ENCODE assay signal across 27 mouse cellular contexts in genomic region chr6:50239902-50240301, GRCm38 (mm10).
"Had no signal": no experiment of that assay in that cellular context is flagged by ENCODE, and none has a peak within 500 bp of the region (broad histone marks: within the 10 kb centered on the region; RNA-seq: fewer than 3 reads in every experiment).

No protein-coding gene starts in this region.

- H3K27me3 ChIP-seq: heart, embryonic 13.5 days; heart, embryonic 15.5 days; hindbrain, embryonic 12.5 days; intestine, embryonic 15.5 days; limb, embryonic 13.5 days; limb, embryonic 15.5 days; liver, embryonic 12.5 days had no signal

- DNase-seq: gastrocnemius, postnatal 14 days; gastrocnemius, postnatal 36 days; heart, adult 11 months; heart, adult 2 months; heart, postnatal 14 days; heart, postnatal 36 days; kidney, adult 18-20 months; kidney, adult 8-10 months; kidney, postnatal 10 days; kidney, postnatal 25 days; kidney, postnatal 4 days; layer of hippocampus, adult 9-11 months; layer of hippocampus, postnatal 36 days; left cerebral cortex, postnatal 4 days had no signal

- H3K36me3 ChIP-seq: heart, embryonic 13.5 days; heart, embryonic 15.5 days; hindbrain, embryonic 10.5 days; hindbrain, embryonic 12.5 days; intestine, embryonic 15.5 days; limb, embryonic 13.5 days; limb, embryonic 15.5 days; liver, embryonic 12.5 days had no signal

- H3K4me1 ChIP-seq: heart, embryonic 13.5 days; hindbrain, embryonic 10.5 days; hindbrain, embryonic 12.5 days; intestine, embryonic 15.5 days; limb, embryonic 13.5 days; limb, embryonic 15.5 days had no signal

- H3K4me2 ChIP-seq: heart, embryonic 11.5 days; heart, embryonic 13.5 days; heart, embryonic 15.5 days; hindbrain, embryonic 12.5 days; hindbrain, embryonic 14.5 days; intestine, embryonic 15.5 days; limb, embryonic 13.5 days; limb, embryonic 15.5 days; liver, embryonic 12.5 days had no signal

- H3K9me3 ChIP-seq: heart, embryonic 13.5 days; heart, embryonic 15.5 days; hindbrain, embryonic 10.5 days; hindbrain, embryonic 12.5 days; intestine, embryonic 15.5 days; limb, embryonic 13.5 days; limb, embryonic 15.5 days; liver, embryonic 12.5 days had no signal

- H3K4me3 ChIP-seq: heart, adult 2 months; heart, embryonic 13.5 days; heart, embryonic 15.5 days; hindbrain, embryonic 10.5 days; hindbrain, embryonic 12.5 days; intestine, embryonic 15.5 days; limb, embryonic 13.5 days; limb, embryonic 15.5 days; liver, embryonic 12.5 days had no signal

- H3K27ac ChIP-seq: heart, adult 2 months; heart, embryonic 13.5 days; heart, embryonic 15.5 days; hindbrain, embryonic 10.5 days; hindbrain, embryonic 12.5 days; hindbrain, embryonic 14.5 days; intestine, embryonic 15.5 days; limb, embryonic 13.5 days; limb, embryonic 15.5 days; liver, embryonic 12.5 days had no signal

- ATAC-seq: hindbrain, embryonic 16.5 days; inflammation-experienced regulatory T-cells, adult 6 months; intestine, embryonic 15.5 days; intestine, postnatal 0 days; liver, embryonic 12.5 days had no signal

- H3K9ac ChIP-seq: heart, embryonic 13.5 days; heart, embryonic 15.5 days; hindbrain, embryonic 12.5 days; hindbrain, embryonic 14.5 days; intestine, embryonic 15.5 days; limb, embryonic 13.5 days; limb, embryonic 15.5 days; liver, embryonic 12.5 days had no signal
